21 mouse cellular contexts compared by ENCODE assay signal in genomic region chr11:87965293-87965692, GRCm38 (mm10). TPM values are rescaled to one million over a fixed set of nuclear protein-coding genes. Genes with fewer than 3 reads are reported as not detected.
"Had no signal": no experiment of that assay in that cellular context is flagged by ENCODE, and none has a peak within 500 bp of the region (broad histone marks: within the 10 kb centered on the region; RNA-seq: fewer than 3 reads in every experiment).

No protein-coding gene starts in this region.

- H3K36me3 ChIP-seq: limb, embryonic 15.5 days; liver, embryonic 13.5 days; midbrain, embryonic 12.5 days; stomach, embryonic 15.5 days had no signal

- ATAC-seq: midbrain, embryonic 16.5 days had no signal

- H3K27ac ChIP-seq: limb, embryonic 15.5 days; liver, embryonic 13.5 days; midbrain, embryonic 12.5 days; stomach, embryonic 15.5 days had no signal

- H3K27me3 ChIP-seq: limb, embryonic 15.5 days; stomach, embryonic 15.5 days had no signal

- H3K9me3 ChIP-seq: limb, embryonic 15.5 days; liver, embryonic 13.5 days; midbrain, embryonic 12.5 days; stomach, embryonic 15.5 days had no signal

- H3K4me1 ChIP-seq: midbrain, embryonic 12.5 days had no signal

- H3K4me2 ChIP-seq: limb, embryonic 15.5 days; liver, embryonic 13.5 days; midbrain, embryonic 12.5 days; stomach, embryonic 15.5 days had no signal

- DNase-seq: kidney, adult 8-10 months; kidney, postnatal 25 days; liver, embryonic 13.5 days; lung, adult 18-20 months; right cerebral cortex, adult 18-20 months; right cerebral cortex, postnatal 25 days; thymus, adult 2 months; thymus, postnatal 25 days had no signal

- H3K9ac ChIP-seq: limb, embryonic 15.5 days; liver, embryonic 13.5 days; midbrain, embryonic 12.5 days; stomach, embryonic 15.5 days had no signal

- H3K4me3 ChIP-seq: limb, embryonic 15.5 days; liver, embryonic 13.5 days; midbrain, embryonic 12.5 days; stomach, embryonic 15.5 days had no signal

RNA-seq across cellular contexts. Expression of gene Olfr464, which starts 44.5 kb away (rescaled TPM):
- total RNA-seq: layer of hippocampus, postnatal 25 days; megakaryocyte-erythroid progenitor cell, adult 5-6 weeks had no signal
- polyA plus RNA-seq: kidney, embryonic 16.5 days; limb, embryonic 11.5 days; limb, embryonic 15.5 days; liver, embryonic 13.5 days; lung, embryonic 16.5 days; midbrain, embryonic 12.5 days; neural tube, embryonic 11.5 days; small intestine, adult 2 months; stomach, embryonic 15.5 days; testis, adult 2 months; urinary bladder, adult 2 months had no signal
